Mouse (Mus musculus): ENCODE measurements around the gene Gatc.
"Not testable (repeated sequence)": the region's sequence is repeated elsewhere in the genome, so short reads cannot be mapped to it uniquely, and the experiment has no call there.

The Gatc gene

GRCm38 (mm10) chr5:115340577-115341313 lies at the start of gene Gatc, which contains the start of gene Triap1:
TSS of gene Gatc (minus strand) at chr5:115341178.
TSS of gene Triap1 (plus strand) at chr5:115341225.
- DNase-seq, result peak; percentile 88

GRCm38 (mm10) chr5:115378882-115379281 lies 37.9 kb upstream of the Gatc start:
- not testable (repeated sequence) for DNase-seq

DNA sequence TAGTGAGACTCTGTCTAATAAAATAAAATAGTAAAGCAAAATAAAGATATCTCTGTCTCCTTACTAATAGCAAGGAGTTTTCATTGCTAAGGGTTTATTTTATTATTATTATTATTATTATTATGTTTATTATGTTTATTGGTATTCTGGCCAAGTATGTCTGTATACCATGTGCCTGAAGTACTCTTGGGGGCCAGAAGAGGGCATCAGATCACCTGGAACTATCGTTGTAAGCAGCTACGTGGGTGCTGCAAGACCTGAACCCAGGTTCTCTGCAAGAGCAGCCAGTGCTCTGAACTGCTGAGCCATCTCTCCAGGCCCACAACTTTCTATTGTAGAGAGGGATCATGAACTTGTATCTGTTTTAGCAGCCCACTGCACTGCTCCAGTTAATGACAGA lies 34.5 kb upstream of the Gatc start:
- no peak for DNase-seq

DNA sequence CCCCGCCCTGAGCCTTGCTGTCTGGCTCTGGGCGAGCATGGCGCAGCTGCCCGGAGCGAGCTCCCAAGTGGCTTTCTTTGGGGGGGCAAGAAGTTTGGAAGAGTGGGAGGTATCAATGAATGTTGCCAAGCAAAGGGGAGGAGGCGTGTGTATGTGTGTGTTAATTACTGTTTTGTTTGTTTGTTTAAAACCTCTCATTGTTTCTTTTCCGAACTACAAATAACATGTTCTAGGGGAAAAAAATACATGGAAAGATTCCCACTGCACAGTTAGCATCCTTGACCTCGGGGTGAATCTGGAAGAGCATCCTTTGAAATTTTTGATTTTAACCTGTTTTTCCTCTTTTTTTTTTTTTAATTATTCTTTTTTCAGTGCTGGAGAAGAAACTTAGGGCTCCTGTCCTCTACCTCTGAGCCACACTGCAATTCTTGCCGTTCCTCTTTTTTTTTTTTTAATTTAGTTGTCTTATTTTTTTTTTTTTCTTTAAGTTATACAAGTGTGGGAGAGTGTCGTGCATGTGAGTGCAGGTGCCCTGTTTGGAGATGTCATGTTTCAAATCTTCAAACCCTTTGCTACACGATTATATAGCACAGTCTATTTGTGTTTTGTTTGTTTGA lies 33.3 kb upstream of the Gatc start:
- no peak for DNase-seq

GRCm38 (mm10) chr5:115373441-115374203 lies 32.6 kb upstream of the Gatc start:
- no peak for DNase-seq

- no peak for DNase-seq
Measured at GRCm38 (mm10) chr5:115371736-115372135, 30.8 kb upstream of the Gatc start.

GRCm38 (mm10) chr5:115364782-115365181 lies 23.8 kb upstream of the Gatc start:
- DNase-seq, result no peak

DNA sequence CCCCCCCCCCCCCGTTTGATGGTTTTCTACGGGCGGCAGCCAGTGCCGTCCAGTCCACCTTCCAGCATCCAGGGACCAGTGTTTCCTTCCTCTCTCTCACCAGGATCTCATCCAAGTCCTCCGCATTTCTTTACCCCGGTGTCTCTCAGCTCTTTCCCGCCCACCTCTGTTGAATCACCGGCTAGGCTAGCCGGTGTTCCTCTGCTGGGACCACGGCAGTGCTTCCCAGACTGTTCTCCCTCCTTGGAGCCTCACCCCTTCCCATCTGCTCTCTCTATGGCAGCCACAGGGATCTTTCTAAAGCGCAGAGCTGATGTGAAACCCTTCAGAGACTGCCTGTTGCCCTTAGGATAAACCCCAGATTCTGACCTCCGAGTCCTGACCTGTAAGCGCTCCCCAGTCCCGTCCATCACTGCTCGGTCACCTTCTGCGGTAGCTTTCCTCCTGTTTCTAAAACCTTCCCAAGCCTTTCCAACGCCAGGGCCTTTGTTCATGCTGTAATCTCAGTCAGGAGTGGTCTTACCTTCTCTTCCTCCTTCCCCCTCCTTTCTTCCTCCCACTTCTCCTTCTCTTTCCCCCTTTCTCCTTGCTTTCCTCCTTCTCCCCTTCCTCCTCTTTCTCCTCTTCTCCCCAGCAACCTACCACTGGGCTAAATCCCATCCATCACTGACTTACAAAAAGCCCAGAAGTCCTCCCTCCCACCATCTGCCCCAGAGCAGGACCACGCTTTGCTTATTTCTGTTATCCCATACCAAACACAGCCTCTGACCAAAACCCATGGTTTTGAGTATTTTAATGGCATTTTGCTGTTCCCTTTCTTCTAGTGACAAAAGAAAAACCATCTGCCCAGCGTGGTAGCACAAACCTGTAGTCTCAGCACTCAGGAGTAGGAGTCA lies 22.1 kb upstream of the Gatc start:
- DNase-seq, result no peak

DNA sequence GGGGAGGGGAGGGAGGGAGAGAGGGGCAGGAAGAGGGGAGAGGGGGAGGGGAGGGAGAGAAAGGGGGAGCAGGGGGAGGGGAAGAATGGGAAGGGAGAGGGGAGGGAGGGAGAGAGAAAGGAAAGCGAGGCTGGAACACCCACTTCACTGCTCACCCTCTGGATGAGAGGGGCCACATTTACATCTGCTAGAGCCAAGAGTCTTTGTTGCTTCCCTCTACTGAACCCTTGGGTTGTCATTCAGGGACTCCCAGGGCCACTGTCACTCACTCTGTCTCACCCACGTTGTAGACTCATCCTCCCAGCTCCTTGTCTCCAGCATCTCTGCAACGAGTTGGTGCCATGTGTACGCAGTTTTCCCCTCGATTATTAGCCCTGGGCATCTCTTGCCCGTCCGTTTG lies 21.2 kb upstream of the Gatc start:
- DNase-seq, result no peak

DNA sequence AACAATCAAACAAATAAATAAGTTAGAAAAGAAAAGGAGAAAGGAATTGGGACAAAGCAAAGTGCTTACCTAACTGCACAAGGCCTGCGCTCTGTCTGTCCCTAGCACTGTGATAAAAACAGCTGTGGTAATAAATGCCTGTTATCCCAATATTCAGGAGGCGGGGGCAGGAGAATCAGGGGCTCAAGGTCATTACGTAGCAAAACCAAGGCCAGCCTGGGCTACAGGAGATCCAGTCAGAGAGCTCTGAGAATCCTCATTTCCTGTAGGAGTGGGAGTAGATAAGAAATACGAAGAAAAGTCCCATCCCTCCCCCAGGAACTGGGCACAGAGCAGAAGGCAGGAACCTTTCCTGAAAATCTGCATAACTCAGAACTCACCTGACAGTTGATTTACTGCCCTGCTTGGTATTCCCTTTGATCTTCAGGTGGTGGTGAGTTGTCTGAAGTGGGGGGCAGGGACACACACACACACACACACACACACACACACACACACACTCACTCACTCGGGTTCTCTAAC lies 18.9 kb upstream of the Gatc start:
- no peak for DNase-seq

DNA sequence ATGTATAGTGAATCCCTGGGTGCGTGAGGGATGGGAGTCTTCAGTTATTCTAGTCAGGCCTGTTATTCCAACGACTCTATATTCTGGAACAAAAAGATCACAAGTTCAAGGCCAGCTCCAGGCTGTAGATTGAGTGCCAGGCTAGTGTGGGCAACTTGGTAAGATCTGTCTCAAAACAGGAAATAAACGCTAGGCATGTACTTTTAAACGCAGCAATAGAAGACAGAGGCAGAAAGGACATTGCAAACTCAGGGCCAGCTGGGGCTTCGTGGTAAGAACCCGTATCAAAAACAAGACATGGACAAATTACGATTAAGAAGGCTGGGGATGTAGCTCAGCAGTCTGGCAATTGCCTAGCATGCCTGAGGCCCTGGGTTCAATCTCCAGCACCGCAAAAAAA lies 18.5 kb upstream of the Gatc start:
- DNase-seq, result no peak

DNA sequence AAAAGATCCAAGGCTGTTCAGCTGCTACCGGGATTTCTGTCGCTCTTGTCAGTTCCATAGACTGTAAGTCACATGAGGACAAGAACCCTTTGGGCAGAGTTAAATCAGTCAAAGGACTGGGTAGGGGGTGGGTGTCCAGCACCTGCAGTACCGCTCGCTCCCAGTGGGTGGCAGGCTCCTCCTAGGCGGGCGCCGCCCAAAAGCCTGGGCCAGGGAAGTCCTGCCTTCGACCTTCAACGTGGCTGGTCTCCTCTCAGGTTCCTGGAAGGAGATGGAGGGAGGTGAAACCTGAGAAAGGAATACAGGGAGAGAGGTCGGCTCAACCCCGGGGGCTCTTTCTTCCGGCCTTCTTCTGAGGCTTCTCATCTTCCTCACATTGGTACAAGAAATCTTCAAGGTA lies 17.9 kb upstream of the Gatc start:
- DNase-seq, result peak; percentile 71

GRCm38 (mm10) chr5:115355070-115355469 lies 14.1 kb upstream of the Gatc start:
- DNase-seq, result no peak

- no peak for DNase-seq
Measured at GRCm38 (mm10) chr5:115351348-115351747, 10.4 kb upstream of the Gatc start.

DNA sequence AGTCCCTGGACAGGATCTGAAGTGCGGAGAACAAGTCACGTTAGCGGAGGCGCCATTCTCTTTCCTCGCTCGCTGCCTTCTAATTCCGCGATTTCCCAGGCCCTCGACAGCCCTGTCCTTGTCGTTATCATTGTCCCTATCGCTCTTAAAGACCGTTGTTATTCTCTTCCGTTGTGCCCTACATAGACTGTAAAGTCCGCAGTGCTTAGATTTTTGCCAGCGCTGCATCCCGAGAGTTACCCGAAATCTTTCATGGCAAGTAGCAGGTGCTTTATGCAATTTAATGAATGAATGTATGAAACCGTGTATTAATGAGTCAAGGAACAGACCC lies 8.2 kb upstream of the Gatc start:
- no peak for DNase-seq

DNA sequence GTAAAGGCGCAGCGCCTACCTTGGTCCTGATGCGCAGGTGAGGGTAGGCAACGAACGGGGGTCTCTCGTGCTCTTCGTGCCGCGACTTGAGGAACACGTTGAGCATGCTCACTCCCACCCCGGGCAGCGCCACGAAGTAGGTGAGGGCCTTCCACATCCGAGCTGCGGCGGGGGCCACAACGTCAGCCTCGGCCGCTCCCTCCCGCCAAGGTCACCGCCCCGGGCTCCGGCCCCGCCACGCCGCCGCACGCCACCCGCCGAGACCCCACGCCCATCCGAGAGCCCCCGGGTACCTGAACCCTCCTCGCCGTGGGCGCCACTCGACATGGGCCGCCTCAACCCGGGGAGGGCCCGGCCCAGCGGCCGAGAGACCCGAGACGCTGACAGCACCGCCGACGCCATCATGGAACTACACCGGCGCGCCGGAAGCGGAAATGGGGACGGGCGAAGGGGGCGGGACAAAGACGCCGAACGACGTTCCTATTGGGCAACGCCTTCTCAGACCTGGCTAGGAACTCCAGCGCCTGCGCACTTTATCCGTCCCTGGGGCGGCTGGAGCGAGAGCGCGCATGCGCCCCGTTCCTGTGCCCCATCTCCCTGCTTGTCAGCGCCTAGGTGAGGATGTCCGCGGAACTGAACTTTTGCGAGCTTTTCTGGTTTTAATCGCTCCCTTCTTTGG lies 7.7 kb upstream of the Gatc start, which contains the start of gene Cox6a1:
Gene Cox6a1, minus strand, starts transcription at position 436 of the 679 bp plus-strand sequence.
- peak; percentile 99 for DNase-seq

- peak; percentile 75 for DNase-seq
Measured at GRCm38 (mm10) chr5:115347564-115347963, 6.6 kb upstream of the Gatc start.

- DNase-seq, result no peak
Measured at GRCm38 (mm10) chr5:115341314-115342165, 562 bp upstream of the Gatc start.

DNA sequence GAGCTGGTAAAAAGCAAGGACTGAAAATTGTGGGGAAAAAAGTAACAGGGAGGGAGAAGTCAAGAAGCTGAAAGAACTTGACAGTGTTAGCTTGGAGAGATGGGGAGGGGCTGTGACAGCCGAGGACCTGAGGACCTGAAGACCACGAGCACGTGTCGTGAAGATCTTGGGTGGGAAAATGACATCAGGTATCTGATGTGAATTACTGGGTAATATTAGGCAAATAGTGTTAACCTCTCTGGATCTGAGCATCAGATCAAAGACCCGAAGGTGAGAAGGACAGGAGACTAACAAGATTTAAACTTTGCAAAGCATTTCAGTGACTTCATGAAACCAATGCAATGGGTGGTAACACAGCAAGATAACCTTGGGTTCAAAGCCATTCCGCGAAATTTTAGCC lies 971 bp downstream of the Gatc start:
- DNase-seq, result no peak

DNA sequence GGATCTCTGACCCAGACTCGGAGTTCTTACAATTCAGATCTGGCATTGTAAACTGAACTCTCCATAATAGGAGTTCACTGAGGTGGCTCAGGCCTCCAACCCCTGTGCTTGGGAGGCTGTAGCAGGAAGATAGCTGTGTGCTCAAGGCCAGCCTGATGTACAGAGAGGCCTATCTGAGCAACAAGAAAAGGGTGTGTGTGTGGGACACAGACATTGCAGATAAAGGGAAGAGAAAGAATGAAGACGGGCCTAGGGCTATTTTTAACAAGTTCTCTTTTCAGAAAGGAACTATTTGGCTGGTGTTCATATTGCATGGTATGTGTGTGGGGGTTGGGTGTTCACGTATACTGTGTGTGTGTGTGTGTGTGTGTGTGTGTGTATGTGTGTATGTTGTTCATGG lies 7.4 kb downstream of the Gatc start:
- no peak for DNase-seq

GRCm38 (mm10) chr5:115330955-115331354 lies 10.0 kb downstream of the Gatc start:
- no peak for DNase-seq
